Mouse (Mus musculus): ENCODE results near the gene Taf5.

Taf5 gene

DNA sequence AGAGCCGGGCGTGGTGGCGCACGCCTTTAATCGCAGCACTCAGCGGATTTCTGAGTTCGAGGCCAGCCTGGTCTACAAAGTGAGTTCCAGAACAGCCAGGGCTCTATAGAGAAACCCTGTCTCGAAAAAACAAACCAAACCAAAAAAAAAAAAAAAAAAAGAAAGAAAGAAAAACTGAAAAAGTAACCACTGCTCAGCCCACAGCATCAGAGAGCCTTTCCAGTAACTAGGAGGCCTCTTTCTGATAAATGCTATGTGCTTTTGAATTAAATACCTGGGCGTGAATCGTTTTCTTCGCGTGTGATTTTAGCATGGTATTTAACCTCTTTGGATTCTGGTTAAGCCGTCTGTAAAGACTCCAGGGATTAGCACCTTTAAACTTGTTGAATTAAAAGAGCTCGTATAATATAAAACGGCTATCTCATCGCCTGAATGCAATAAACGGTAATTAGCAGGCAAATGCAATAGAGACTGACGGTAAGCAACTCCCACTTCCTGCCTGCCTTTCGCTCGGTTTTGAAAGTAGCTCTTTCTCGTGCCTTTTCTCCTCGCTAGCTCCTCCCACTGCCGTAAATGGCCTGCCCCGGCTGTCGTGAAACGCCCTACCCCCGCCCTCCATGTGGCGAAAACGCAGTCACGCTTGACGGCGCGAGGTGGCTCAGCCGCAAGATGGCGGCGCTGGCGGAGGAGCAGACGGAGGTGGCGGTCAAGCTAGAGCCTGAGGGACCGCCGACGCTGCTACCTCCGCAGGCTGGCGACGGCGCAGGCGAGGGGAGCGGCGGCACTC is at the start of gene Taf5:
Gene Taf5, plus strand, starts transcription at position 651 of the 787 bp plus-strand sequence.
- peak; percentile 97 to 98 for DNase-seq

DNA sequence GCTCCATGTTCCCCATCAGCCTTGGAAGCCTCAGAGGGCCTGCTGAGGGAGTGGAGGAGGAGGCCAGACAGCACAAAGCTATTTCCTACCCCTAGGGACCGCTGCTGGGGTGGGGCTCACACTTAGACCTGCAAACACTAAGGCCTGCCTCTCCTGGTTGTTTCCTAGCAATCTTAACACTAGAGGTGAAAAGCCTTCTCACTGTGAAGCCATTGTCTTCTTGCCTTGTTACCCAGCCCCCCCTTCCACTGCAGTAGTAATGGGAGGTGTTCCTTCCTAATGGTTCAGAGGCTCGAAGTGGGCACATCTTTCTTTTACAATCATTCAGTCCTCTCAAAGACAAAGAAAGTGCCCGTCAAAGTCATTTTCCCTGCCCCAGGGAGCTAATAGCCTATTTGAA is 49.7 kb upstream of the Taf5 start:
- DNase-seq, result no peak

DNA sequence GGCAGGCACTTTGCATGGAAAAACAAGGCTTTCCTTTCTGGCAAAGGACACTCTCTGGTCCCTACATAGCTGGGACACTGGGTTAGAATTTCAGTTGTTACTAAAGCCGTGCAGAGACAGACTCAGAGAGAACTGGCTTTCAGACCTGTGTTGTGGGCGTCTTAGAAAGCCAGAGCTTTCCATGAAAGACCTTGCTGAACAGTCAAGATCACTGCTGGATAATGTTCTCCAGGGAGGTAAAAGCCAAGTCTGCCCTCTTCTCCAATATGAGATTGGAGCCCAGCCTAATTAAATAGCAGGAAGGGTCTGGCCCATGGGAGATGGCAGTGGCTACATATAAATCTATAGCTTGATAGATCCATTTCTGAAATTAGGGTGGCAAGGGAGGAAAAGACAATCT is 49.2 kb upstream of the Taf5 start:
- no peak for DNase-seq

DNA sequence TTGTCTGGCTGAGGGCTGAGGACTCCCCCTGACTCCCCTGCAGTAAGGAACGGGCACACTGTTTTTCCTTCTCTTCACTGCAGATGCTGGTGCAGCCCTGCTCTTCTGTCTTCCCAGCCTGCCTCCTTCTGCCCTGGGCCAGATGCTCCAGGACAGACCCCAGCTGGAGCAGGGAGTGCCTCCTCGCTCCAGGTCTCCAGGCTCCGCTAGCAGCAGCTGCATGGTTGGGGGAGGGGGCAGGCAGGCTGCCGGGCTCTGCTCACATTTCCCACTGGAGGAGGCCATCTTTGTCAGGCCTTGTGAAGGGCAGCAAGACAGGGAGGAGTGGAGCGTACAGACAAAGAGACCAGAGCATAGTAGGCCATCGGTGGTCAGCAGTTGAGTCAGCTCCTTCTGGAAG is 48.2 kb upstream of the Taf5 start:
- DNase-seq, result no peak

DNA sequence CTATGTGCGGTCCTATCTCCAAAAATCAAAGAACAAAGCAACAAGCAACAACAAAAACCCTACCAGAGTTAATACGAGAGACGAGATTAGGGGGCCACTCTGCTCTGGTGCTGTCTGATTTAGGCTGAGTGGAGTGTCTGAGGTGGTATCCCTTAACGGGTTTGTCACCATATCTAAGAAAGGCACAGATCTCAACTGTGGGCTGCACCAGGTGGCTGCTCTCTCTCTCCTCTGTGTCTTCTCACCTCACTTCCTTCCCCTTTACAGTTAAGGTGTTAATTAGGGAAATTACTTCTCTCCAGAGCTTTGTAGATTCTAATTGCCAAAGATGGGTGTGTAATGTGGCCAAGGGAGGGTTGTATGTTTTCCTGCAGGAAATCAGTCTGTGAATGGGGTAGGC is 44.8 kb upstream of the Taf5 start:
- no peak for DNase-seq

DNA sequence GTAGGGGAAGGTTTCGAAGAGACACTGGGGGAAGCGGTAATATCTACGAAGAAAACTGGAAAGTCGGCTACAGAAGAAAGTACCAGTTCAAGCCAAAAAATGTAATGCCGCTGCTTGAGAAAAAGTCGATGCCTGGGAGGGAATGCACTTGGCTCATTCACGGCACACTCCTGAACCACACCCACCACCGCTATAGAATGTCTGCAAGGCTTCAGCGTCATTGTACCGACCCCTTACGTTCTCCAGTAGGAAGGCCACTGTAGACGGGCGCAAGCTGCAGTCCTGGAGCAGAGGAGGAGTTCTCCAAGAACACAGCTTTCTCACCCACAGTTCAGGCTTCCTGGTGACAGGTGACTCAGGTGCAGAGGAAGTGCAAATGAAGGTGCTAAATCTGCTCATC is 44.0 kb upstream of the Taf5 start:
- DNase-seq, result no peak

DNA sequence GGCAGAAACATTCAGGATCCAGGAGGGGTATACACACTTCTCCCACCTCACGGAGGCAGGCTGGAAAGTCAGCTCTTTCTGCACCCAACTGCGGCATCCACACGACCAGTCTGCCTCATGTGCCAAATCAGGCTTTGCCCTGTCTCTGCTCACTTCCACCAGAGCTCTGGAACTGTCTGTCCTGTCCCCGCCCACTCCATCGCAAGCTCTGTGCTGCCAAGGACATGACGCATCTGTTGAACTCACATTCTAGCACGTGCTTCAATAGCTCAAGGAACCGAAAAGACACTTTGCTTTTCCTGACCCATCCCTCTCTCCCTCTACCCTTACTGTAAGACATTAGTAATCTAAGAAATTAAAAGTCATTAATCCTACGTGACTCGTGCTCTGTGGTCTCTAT is 42.6 kb upstream of the Taf5 start:
- no peak for DNase-seq

DNA sequence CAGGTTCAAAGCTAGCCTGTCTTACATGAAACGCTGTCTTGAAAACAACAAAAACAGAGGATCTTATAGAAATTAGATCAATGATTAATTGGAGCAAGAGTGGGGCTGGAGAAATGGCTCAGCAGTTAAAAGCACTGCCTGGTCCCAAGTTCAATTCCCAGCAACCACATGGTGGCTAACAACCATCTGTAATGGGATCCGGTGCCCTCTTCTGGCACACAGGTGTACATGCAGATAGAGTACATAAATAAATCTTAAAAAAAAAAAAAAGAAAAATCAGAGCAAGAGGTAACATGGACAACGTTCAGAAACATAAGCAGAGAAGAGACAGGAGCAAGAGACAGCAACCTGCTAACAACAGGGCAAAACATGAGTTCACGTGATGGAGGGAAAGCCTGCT is 41.0 kb upstream of the Taf5 start:
- DNase-seq, result no peak

DNA sequence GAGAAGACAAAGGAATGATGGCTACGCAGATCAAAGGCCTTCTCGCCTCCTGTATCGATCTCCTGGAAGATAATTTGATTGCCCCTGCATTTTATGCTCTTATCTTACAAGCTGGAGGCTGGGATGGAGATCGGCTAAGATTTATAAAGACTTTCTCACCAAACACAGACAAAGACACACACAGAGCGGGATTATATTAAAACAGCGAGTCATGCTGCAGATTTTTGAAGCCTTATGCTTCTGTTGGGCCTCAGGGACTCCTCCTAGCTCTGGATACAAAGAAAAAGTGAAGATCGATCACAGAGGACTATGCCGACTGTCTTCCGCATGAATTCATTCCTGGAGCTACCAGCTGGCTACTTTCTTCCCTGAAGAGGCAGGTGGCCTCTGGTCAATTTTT is 37.8 kb upstream of the Taf5 start:
- no peak for DNase-seq

DNA sequence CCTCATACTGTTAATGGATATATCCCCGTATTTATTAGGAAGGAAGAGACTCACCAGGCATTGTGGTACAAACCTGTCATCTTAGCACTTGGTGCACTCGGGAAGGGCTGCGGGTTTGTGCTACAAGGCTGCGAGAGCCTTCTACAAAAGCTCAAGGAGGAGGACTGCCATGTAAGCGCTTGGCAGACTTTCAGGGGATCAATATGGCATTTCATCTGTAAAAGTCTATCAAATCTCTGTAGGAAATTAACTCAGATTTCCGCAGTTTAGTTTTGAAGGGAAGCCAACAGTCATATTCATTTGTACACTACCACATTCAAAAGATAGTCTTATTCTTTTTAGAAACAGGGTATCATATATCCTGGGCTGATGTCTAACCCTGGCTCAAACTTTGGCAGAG is 35.8 kb upstream of the Taf5 start:
- no peak for DNase-seq

DNA sequence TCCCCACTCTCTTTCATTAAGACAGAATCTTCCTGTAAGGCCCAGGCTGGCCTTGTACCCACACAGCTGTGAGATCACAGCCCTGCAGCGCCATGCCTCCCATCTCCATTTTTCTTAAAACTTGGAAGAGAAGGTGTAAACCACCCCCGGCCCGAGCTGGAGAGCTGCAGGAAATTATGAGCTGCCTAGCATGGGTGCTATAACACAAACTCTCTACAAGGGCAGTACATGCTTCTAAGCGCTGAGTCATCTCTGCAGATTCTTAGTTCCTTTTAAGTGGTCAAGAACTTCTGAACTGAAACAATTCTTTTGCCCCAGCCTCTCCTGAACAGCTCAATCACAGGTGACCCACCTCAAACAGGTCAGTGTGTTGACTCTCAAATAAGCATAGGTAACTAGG is 32.6 kb upstream of the Taf5 start:
- no peak for DNase-seq

DNA sequence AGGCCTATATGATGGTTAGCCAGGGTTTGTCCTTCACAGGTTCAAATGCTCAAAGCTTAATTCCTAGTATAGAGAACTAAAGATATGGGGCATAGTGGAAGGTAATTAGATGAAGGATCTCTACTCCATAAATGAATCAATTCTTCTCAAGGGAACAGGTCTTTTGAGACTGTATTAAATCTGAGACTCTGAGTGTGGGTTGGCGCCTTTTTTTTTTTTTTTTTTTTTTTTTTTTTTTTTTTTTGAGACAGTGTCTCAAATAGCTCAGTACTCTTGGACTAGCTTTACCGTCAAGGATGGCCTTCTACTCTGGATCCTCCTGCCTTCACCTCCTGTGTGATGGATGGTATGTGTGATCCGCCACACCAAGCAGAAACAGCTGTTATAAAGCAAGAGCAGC is 30.9 kb upstream of the Taf5 start:
- DNase-seq, result no peak

DNA sequence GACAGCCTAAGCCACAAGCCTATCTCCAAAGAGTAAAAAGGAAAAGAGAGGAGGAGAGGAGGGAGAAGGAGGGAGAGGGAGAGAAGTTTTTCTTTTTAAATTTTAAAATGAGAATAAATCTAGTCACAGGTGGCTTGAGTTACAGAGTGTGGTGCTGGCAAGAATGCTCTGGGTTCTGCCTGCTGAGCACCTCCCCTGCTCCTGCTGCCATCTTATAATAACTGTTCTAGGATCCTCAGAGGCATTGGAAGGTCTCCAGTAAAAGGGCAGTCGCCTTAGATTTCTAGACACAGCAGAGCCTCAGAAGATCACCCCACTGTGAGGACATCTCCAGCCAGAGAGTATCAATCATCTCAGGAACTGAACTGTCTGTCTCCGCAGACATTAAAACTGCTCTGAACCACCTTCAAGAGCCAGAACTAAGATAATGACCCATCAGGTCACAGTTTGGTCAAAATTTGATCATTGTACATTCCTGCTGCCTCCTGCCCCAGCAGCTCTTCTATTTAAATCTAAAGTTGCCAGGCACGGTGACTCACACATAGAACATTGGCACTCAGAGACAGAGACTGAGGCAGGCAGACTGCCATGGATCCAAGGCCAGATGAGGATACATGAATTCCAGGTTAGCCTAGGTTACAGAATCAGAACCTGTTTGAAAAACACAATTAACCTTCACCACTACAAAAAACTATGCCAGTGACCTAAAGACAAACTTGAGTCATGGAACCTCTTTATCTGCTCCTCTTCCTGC is 26.6 kb upstream of the Taf5 start:
- DNase-seq, result no peak

DNA sequence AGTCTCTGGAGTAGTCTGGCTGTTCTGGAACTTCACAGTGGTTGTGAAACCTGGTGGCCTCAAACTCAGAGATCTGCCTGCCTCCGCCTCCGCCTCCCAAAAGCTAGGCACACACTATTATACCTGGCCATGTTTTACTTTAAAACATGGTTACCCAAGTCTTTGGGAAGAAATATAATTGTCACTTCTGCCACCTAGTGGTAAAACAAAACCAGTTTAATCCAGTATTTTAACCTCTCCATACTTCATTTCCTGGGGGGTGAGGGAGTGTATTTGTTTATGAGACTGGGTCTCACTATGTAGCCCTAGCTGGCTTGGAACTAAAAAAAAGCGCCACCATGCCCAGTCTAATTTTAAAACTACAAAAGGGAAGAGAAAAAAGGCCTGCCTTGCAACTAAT is 23.9 kb upstream of the Taf5 start:
- no peak for DNase-seq

DNA sequence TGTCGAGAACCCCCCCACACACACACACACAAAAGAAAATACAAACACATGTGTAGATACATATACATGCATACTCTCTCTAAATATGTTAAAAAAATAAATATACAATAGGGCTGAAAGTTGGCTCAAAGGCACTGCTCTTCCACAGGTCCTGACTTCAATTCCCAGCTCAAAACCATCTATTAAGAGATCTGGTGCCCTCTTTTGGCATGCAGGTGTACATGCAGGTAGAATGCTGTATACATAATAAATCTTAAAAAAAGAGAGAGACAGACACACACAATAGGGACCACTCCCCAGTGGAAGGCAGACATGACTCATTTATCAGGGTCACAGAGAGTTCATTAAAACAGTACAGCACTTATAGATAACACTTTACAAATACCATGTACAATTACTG is 21.2 kb upstream of the Taf5 start:
- DNase-seq, result no peak

DNA sequence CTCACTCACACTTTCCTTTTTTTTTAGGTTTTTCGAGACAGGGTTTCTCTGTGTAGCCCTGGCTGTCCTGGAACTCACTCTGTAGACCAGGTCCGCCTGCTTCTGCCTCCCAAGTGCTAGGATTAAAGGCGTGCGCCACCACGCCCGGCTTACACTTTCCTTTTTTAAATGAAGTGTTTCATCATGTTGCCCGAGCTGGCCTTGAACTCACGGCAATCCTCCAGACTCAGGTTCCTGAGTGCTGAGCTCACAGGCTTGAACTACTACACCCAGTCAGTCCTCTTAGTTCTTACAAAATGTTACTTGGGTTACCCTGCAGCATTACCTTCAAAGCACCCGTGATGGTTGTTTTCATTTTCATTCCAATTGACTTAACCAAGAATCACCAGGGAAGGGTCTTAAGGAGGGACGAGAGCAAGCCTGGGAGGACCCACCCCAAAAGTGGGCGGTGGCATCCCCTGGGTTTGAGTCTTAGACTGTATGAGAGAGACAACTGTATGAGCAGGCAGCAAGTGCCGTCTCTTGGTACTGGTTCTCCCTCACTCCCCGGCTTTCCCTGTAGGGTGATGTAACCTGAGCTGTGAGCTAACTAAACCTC is 20.2 kb upstream of the Taf5 start:
- no peak for DNase-seq

DNA sequence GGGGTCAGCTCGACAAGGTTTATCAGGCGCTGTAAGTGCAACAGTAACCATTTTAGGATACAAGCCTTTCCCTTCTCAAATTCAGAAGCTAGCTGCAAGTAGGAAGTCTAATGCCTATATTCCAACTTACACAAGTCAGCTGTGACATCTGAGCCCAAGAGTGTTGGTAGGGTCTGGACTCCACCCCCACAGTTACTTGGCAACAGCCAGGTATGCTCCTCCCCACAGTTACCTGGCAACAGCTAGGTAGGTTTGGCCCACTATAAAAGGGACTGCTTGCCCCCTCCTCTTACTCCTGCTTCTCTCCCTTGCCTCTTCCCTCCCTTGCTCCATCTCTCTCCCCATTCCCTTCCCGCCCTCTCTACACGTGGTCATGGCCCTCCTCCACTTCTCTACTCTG is 18.5 kb upstream of the Taf5 start:
- DNase-seq, result no peak

DNA sequence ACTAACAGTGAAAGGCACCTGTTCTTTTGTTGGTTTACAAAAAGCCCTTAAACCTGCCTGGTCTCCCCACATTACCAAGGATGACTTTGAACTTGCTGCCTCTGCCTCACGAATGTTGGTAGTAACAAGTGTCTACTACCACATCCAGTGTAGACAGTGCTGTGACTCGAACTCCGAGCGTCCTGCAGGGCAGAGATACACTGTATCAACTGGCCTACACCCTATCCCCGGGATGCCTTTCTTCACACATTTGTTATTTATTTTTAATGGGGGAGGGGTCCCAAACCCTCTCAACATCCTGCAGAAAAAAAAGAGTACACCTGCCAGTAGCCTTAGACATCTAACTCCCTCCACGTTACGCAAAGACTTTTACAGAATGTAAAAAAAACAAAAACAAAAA is 17.7 kb upstream of the Taf5 start:
- no peak for DNase-seq

DNA sequence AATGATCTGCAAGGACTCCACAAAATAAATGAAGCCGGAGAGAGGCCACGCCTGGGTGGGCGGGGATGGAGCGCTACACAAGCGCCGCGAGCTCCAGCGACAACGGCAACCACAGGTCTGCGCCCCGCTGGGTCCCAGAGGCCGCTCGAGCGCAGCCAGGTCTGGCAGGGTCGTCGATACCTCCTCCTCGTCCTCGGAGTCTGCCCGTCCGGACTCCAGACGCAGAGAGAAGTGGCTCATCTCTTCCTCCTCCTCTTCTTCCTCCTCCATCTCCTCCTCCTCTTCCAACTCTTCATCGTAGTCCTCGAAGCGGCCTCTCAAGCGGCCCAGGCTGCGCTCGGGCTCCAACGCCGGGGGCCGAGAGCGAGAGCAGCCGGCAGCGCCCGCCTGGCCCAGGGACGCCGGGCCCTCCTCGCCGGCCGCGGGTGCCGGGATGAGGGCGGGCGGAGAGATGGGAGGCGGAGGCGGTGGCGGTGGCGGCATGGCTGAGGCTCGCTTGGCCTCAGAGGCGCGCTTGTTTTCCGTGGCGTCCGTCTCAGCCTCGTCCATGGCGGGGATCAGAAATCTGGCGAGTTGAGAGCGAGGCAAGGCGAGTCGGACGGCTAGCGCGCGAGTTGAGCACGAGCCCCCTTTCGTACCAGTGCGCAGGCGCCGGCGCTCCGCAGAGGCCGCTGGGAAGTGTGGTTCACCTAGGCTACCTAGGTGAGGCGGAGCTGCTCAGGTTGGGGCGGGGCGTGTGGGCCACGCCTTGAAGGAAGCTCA is 17.1 kb upstream of the Taf5 start, which contains the start of gene Pcgf6:
Gene Pcgf6, minus strand, starts transcription at position 636 of the 762 bp plus-strand sequence.
- DNase-seq, result peak; percentile 87 to 92

DNA sequence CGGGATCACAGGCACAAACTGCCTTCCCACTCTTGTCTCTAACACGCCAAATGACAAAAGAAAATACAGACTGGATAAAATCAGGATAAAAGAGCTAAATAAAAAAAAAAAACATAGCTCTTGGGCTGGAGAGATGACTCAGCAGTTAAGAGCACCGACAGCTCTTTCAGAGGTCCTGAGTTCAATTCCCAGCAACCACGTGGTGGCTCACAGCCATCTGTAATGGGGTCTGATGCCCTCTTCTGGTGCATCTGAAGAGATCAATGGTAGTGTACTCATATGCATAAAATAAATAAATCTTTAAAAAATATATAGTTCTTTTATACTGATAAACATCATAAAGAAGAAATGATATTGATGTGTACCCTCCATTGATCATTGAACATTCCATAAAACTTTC is 14.6 kb upstream of the Taf5 start:
- no peak for DNase-seq

DNA sequence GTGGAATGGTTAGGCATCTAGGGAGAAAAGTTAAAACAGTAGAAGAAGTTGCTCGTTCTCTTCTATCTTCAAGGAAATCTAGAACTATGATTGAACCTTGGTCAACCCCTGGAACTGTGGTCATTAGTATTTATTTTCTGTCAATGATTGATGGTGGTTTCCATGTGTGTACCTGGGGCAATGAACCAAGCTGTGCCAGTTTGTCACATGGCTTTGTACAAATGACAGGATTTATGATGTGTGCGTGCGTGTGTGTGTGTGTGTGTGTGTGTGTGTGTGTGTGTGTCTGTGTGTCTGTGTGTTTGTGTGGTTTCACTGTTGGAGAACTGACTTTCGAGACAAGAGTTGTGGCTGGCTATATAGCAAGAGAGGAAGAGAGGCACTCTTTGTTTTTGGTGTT is 14.1 kb upstream of the Taf5 start:
- peak; percentile 68 to 78 for DNase-seq

DNA sequence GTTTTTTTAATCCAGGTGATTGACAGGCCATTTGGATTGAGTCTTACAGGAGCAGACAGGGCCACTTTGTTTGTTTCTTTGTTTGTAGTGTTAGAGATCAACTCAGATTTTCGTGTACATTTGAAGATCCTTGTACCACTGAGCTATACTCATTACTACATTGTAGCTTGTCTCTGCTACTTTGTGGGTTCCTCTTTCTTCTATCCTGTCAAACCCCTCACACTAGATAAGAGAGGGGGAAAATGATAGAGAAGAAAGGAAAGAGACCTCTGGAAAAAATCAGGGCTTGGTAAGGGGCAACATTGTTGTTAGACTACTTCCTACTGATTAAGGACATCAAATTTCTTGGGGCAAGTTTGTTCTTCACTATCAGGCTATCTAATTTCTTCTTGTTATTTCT is 9.9 kb upstream of the Taf5 start:
- DNase-seq, result no peak

DNA sequence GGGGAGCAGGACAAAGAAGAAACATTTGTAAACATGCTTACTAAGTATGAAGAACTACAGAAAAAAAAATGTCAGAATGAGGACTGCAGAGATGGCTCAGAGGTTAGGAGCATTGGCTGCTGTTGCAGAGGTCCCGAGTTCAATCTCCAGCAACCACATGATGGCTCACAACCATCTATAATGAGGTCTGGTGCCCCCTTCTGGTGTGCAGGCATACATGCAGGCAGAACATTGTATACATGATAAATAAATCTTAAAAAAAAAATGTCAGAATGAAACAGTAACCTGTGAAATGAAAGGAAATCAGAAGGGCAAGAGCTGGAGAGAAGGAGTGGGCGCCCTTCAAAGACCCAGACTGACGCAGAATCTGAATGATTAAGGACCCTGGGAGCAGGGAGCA is 1.7 kb upstream of the Taf5 start:
- no peak for DNase-seq

All from kidney, postnatal 36 days (tissue).